Mouse (Mus musculus): ENCODE results near the gene Slc35f3. TPM values are rescaled to one million over a fixed set of nuclear protein-coding genes. Genes with fewer than 3 reads are reported as not detected.

Slc35f3 gene
- polyA plus RNA-seq, 1 experiment from 2014 or later, result 0.71 TPM

DNA sequence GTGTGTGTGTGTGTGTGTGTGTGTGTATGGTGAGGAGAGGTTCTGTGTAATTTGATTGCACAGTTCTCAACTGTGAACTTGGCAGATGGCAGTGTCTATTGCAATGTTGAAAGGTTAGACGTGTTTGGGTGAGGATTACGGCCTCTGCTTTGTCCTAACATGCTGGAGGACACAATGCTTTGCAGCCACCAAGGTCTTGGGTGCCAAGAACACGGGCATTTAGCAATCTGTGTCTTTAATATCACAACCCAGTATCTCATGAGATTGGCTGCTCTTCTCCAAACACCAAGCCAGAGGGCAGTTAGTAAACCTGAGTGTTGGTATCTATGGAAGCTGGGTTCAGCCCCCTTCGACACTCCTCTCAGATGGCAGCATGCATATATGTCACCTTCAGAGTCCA is 22.5 kb upstream of the Slc35f3 start:
- no peaks in the 10 kb centered on the region for H3K4me1 ChIP-seq
- no peak overlapping the region for H3K4me2 ChIP-seq
- no peaks in the 10 kb centered on the region for H3K36me3 ChIP-seq
- no peak overlapping the region for H3K4me3 ChIP-seq
- no peak for ATAC-seq (ENCODE audit: borderline replicate concordance, extremely low read depth, low FRiP score, low TSS enrichment)
- H3K27ac ChIP-seq, result no peak overlapping the region
- H3K9me3 ChIP-seq, result no peaks in the 10 kb centered on the region
- H3K27me3 ChIP-seq, result no peaks in the 10 kb centered on the region
- no peak overlapping the region for H3K9ac ChIP-seq
- WGBS, result 72% methylated on average over 4 of the region's 4 CpGs

DNA sequence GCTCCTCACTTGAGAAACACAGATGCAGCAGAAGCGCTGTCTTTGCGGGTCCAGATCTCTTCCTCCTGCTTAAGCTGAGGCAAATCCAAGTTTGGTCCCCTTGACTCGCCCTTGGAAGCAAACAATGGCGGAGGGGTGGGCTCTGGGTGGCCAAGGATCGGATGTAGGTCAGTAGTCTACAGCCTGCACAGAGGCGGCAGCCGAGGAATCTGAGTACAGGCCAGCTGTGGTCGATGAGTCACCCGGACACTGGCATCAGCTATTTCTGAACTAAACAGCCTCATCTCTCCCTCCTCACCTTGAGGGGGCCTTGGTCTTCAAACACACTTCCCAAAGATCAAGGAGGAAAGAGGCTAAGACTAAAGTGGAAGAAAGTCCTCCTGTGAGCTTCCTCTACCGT is 6.4 kb upstream of the Slc35f3 start:
- no peak for ATAC-seq (ENCODE audit: borderline replicate concordance, extremely low read depth, low FRiP score, low TSS enrichment)

DNA sequence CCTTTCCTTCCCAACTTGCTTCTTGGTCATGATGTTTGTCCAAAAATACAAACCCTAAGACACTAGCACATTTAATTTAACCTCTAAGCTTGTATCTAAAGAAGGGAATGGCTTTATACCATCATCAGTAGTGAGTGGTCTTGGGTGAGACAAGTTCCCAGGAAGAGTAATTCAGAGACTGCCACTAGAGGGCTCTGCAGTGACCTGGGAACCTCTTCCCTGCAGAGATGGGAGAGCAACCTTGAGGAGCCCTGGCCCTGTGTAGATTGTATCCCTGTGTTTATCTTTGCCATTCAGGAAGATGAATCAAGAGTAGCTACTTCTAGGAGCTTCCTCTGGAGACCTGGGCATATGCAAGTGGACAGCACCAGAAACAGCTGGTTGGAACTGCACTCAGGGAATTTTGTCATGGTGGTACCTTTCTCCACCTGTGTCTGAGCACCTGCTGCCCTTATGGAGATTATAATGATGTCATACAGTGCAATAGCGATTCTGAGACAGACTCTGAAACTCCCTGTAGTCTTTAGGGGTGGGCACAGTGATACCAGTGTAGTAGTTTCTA is 993 bp upstream of the Slc35f3 start:
- H3K4me3 ChIP-seq, result no peak overlapping the region
- peaks cover 36% of the 10 kb centered on the region for H3K27me3 ChIP-seq
- H3K9me3 ChIP-seq, result no peaks in the 10 kb centered on the region
- WGBS, result 29% methylated on average over 1 of the region's 1 CpGs
- no peak overlapping the region for H3K27ac ChIP-seq
- no peak overlapping the region for H3K4me2 ChIP-seq
- no peak overlapping the region for H3K9ac ChIP-seq
- no peaks in the 10 kb centered on the region for H3K36me3 ChIP-seq
- no peak for ATAC-seq (ENCODE audit: borderline replicate concordance, extremely low read depth, low FRiP score, low TSS enrichment)
- peaks cover 4% of the 10 kb centered on the region; the same call in 1 of the 2 replicates for H3K4me1 ChIP-seq

More for the DNA sequence above, 6.4 kb upstream of the Slc35f3 start:
- H3K4me2 ChIP-seq, result no peak overlapping the region
- no peak overlapping the region for H3K27ac ChIP-seq
- no peaks in the 10 kb centered on the region for H3K36me3 ChIP-seq
- no peak overlapping the region for H3K4me3 ChIP-seq
- no peaks in the 10 kb centered on the region for H3K27me3 ChIP-seq
- no peak overlapping the region for H3K9ac ChIP-seq
- WGBS, result 72% methylated on average over 10 of the region's 10 CpGs
- no peaks in the 10 kb centered on the region for H3K4me1 ChIP-seq
- H3K9me3 ChIP-seq, result no peaks in the 10 kb centered on the region

DNA sequence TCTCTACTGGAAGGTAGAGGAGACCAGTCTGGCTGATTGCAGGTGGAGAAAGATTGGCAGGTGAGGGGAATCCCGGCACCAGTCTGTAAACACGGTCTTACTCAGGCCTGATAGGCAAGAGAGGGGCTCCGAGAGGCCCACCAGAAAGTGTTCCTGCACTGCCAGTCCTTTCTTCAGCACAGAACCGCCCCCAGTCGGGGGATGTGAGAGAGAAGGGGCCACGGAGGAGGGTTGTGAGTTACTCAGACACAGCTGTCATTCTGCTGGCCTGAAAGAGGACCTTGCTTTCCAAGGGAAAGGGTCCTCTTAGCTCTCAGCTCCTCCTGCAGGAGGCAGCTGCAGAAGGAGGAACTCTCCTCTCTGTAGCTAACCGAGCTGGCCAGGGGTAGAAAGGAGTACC is 975 bp downstream of the Slc35f3 start:
- Histone ChIP-seq H3K4me2 (peak overlapping the region; percentile 71; the same call in 1 of the 2 replicates), H3K9ac (no peak overlapping the region), H3K36me3 (no peaks in the 10 kb centered on the region), H3K9me3 (no peaks in the 10 kb centered on the region), H3K27me3 (peaks cover 36% of the 10 kb centered on the region), H3K4me1 (peaks cover 4% of the 10 kb centered on the region; the same call in 1 of the 2 replicates), H3K4me3 (no peak overlapping the region), H3K27ac (no peak overlapping the region)
- ATAC-seq (ENCODE audit: borderline replicate concordance, extremely low read depth, low FRiP score, low TSS enrichment), result no peak
- 12% methylated on average over 7 of the region's 7 CpGs for WGBS

DNA sequence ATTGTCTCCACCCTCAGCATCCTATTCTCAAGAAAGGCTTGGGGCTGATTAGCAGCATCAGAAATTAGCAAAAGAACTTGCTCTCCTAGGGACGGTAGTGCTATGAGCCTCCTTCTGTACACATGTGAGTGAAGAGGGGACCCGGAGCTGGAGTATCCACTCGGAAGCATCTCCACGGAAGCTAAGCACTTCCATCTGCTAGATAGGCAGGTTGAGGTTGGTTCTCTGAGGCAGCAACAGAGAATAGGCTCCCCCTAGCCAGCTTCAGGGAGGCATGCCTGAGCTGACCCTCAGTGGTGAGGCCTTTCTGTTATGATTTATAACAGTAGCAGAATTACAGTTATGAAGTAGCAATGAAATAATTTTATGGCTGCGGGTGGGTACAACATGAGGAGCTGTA is 2.0 kb downstream of the Slc35f3 start:
- Histone ChIP-seq H3K36me3 (no peaks in the 10 kb centered on the region), H3K9me3 (no peaks in the 10 kb centered on the region), H3K4me3 (no peak overlapping the region), H3K27me3 (peaks cover 36% of the 10 kb centered on the region), H3K9ac (no peak overlapping the region), H3K4me2 (no peak overlapping the region), H3K4me1 (peaks cover 4% of the 10 kb centered on the region; the same call in 1 of the 2 replicates), H3K27ac (no peak overlapping the region)
- 75% methylated on average over 5 of the region's 5 CpGs for WGBS
- ATAC-seq (ENCODE audit: borderline replicate concordance, extremely low read depth, low FRiP score, low TSS enrichment), result no peak

DNA sequence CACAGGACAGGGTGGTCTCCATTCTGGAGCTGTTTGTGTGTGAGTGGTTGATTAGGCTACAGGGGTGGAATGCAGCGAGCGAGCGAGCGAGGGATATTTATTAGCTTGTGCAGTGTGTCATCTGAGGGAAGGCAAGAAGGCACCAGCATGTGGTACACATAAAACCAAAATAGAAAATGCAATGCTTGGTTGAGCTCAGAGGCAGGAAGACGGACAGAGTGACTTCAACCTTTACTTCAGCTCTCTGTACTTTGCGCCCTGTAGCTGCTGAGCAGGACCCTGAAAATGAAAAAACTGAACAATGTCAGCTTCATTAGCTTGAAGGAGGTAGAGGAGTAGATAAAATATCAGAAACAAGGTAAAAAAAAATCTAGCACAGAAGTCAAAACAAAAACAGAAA is 3.2 kb downstream of the Slc35f3 start:
- Histone ChIP-seq H3K4me2 (no peak overlapping the region), H3K36me3 (no peaks in the 10 kb centered on the region), H3K27me3 (peaks cover 36% of the 10 kb centered on the region), H3K9ac (no peak overlapping the region), H3K27ac (no peak overlapping the region), H3K4me3 (no peak overlapping the region), H3K4me1 (peaks cover 4% of the 10 kb centered on the region; the same call in 1 of the 2 replicates), H3K9me3 (no peaks in the 10 kb centered on the region)
- 76% methylated on average over 6 of the region's 6 CpGs for WGBS
- no peak for ATAC-seq (ENCODE audit: borderline replicate concordance, extremely low read depth, low FRiP score, low TSS enrichment)

DNA sequence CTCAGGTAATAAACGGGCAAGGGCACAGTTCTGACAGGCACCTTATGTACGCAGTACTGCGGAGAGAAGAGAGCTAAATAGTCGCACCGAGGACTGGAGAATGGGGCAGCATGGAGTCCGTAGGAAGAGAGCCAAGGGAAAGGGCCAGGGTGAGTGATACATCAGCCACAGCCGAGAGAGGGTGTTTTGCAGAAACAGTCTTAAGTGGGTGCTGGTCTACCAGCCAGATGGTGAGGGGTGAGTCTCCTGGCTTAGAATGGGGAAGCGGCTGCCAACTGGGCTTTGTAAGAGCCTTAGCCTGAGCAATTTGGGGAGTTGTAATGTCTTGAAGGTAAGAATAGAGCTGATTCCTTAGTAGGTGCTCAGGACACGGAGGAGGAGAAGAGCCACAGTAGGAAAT is 8.8 kb downstream of the Slc35f3 start:
- no peak overlapping the region for H3K4me3 ChIP-seq
- no peak overlapping the region for H3K27ac ChIP-seq
- no peaks in the 10 kb centered on the region for H3K9me3 ChIP-seq
- no peaks in the 10 kb centered on the region for H3K27me3 ChIP-seq
- no peak for ATAC-seq (ENCODE audit: borderline replicate concordance, extremely low read depth, low FRiP score, low TSS enrichment)
- H3K9ac ChIP-seq, result no peak overlapping the region
- no peaks in the 10 kb centered on the region for H3K4me1 ChIP-seq
- H3K36me3 ChIP-seq, result no peaks in the 10 kb centered on the region
- 67% methylated on average over 9 of the region's 9 CpGs for WGBS
- no peak overlapping the region for H3K4me2 ChIP-seq

DNA sequence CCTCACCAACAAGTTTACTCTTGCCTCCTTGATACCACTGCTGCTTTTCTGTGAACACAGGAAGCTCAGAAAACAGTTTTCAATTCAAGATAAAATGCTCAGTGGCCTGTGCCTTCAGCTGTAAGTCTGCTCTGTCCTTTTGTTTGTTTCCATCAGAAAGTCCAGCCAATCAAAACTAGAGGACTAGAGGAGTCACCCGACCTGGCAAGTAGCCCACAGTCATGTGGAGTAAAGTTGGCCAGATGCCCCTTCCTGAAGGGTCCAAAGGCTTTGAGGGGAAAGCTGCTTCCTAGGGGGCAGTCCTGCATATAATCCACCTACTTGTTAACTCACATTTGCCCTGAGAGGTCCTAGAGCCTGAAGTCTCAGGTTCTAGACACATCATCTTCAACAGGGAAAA is 10.7 kb downstream of the Slc35f3 start:
- Histone ChIP-seq H3K27me3 (no peaks in the 10 kb centered on the region), H3K4me2 (no peak overlapping the region), H3K9ac (no peak overlapping the region), H3K4me1 (no peaks in the 10 kb centered on the region), H3K27ac (no peak overlapping the region), H3K36me3 (no peaks in the 10 kb centered on the region), H3K4me3 (no peak overlapping the region), H3K9me3 (no peaks in the 10 kb centered on the region)
- WGBS, result 7% methylated on average over 1 of the region's 1 CpGs
- no peak for ATAC-seq (ENCODE audit: borderline replicate concordance, extremely low read depth, low FRiP score, low TSS enrichment)

DNA sequence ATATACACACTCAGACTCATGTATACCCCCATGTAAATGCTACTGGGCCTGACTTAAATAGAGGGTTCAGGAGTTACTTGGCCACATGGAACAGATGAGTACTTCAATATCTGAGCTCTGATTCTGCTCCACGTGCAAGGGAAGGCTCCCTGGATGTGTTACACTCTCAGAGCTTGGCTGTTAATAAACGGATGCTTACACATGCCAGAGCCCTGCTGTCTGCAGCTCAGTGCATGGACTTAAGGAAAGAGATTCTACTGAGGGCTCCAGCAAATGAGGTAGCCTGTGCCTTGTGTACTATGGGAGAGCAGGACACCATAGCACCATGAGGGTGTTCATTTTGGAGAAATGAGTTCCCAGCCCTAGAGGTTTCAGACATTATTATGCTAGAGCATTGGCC is 26.6 kb downstream of the Slc35f3 start:
- Histone ChIP-seq H3K4me3 (no peak overlapping the region), H3K9ac (no peak overlapping the region), H3K9me3 (no peaks in the 10 kb centered on the region), H3K36me3 (no peaks in the 10 kb centered on the region), H3K4me1 (no peaks in the 10 kb centered on the region), H3K27me3 (no peaks in the 10 kb centered on the region), H3K27ac (no peak overlapping the region), H3K4me2 (no peak overlapping the region)
- no peak for ATAC-seq (ENCODE audit: borderline replicate concordance, extremely low read depth, low FRiP score, low TSS enrichment)
- 48% methylated on average over 2 of the region's 2 CpGs for WGBS

DNA sequence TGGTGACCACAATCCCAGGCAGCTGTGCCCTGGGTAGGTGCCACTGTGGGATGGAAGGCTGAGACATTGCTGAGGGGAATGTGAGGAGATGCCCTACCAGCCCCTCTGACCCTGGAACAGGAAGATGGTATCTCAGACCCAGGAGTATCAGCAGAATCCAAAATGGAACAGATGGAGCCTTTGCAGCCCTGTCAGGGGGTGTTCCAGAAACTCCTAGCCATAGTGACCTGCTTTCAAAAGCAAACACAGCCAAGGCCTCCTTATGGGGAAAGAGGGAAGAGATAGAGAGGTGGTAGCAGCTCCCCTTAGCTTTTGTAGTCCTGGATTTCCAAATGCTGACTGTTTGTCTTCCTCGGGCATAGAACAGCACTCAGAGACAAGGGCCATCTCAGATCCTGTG is 27.8 kb downstream of the Slc35f3 start:
- Histone ChIP-seq H3K27me3 (no peaks in the 10 kb centered on the region), H3K9me3 (no peaks in the 10 kb centered on the region), H3K4me3 (no peak overlapping the region), H3K9ac (no peak overlapping the region), H3K4me1 (no peaks in the 10 kb centered on the region), H3K36me3 (no peaks in the 10 kb centered on the region), H3K27ac (no peak overlapping the region), H3K4me2 (no peak overlapping the region)
- WGBS, result 33% methylated on average over 1 of the region's 1 CpGs
- ATAC-seq (ENCODE audit: borderline replicate concordance, extremely low read depth, low FRiP score, low TSS enrichment), result no peak

DNA sequence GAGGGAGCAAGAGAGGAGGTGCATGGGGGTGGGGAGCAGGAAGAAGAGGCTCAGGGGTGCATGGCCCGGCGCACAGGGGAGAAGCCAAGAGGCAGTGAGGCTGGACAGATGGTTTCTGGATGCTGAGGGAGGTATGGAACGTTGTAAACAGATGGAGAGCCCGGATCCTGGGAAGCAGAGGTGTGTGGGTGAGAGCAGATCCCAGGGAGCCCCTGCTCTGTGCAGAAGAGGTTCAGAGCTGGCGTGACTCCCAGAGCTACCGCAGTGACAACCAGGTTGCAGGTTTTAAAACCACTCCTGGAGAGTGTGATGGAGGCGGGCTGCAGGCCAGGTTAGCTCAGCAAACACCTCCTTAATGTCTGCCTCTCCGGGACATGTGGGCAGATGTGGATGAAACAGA is 28.4 kb downstream of the Slc35f3 start:
- WGBS, result 38% methylated on average over 8 of the region's 8 CpGs
- Histone ChIP-seq H3K27me3 (no peaks in the 10 kb centered on the region), H3K4me1 (no peaks in the 10 kb centered on the region), H3K27ac (no peak overlapping the region), H3K9me3 (no peaks in the 10 kb centered on the region), H3K4me3 (no peak overlapping the region), H3K36me3 (no peaks in the 10 kb centered on the region), H3K4me2 (no peak overlapping the region), H3K9ac (no peak overlapping the region)
- no peak for ATAC-seq (ENCODE audit: borderline replicate concordance, extremely low read depth, low FRiP score, low TSS enrichment)

DNA sequence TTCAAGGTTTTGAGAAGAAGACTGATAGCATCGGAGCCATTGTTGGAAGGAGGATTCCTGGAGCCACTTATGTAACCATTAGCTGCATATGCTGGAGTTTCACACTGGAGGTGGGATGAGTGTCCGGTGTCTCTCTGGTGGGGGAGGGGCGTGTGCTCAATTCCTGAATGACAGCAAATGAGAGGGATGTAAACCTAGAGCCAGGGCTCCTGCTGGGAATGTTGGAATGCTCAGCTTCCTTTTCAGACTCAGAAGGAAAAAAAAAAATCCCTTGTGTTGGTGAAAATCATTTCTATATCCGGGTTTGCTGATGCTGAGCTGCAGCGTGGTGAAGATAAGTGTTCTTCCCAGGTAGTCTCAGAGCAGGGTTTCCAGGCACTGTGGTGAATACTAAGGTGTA is 29.4 kb downstream of the Slc35f3 start:
- no peaks in the 10 kb centered on the region for H3K9me3 ChIP-seq
- H3K27me3 ChIP-seq, result no peaks in the 10 kb centered on the region
- H3K9ac ChIP-seq, result no peak overlapping the region
- H3K27ac ChIP-seq, result no peak overlapping the region
- H3K4me2 ChIP-seq, result no peak overlapping the region
- no peak overlapping the region for H3K4me3 ChIP-seq
- H3K36me3 ChIP-seq, result no peaks in the 10 kb centered on the region
- ATAC-seq (ENCODE audit: borderline replicate concordance, extremely low read depth, low FRiP score, low TSS enrichment), result no peak
- no peaks in the 10 kb centered on the region for H3K4me1 ChIP-seq
- WGBS, result 35% methylated on average over 5 of the region's 5 CpGs

DNA sequence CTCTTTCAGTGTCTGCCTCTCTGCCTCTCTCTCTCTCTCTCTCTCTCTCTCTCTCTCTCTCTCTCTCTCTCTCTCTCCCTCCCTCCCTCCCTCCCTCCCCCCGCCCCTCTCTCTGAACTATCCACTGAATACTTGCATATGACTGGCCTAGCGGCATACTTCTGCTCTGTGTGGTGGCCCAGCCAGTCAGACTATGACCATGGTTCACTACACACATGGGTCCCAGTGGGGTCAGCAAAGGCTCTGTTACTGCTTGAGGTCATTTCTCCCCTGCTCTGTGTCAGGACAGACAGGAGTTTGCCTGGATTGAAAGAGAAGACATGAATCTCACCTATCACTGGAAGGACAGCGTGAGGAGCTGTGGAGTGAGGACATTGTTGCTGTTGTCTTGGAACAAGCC is 40.5 kb downstream of the Slc35f3 start:
- ATAC-seq (ENCODE audit: borderline replicate concordance, extremely low read depth, low FRiP score, low TSS enrichment), result no peak
- WGBS, result 72% methylated on average over 2 of the region's 3 CpGs
- no peaks in the 10 kb centered on the region for H3K9me3 ChIP-seq
- no peak overlapping the region for H3K9ac ChIP-seq
- H3K4me1 ChIP-seq, result no peaks in the 10 kb centered on the region
- no peak overlapping the region for H3K27ac ChIP-seq
- H3K4me3 ChIP-seq, result no peak overlapping the region
- no peaks in the 10 kb centered on the region for H3K36me3 ChIP-seq
- no peak overlapping the region for H3K4me2 ChIP-seq
- H3K27me3 ChIP-seq, result no peaks in the 10 kb centered on the region

All from lung, embryonic 15.5 days (tissue).